Mouse (Mus musculus) MEL (cell line): Measurements from ENCODE around the gene Zdhhc17. TPM values are rescaled to one million over a fixed set of nuclear protein-coding genes. Genes with fewer than 3 reads are reported as not detected.

Experiments
- DNase-seq: peaks from one replicate; pipeline ENCODE4 v3.0.0; 2011; ENCODE audit warnings: low read depth, low spot score
- H3K27ac ChIP-seq: 2 replicates; pipeline ENCODE4 v1.5.1; 2012; ENCODE audit warnings: low read depth, mild to moderate bottlenecking, control low read depth, low read length, moderate library complexity; ENCODE audit not compliant: control insufficient read depth
- H3K27me3 ChIP-seq, 2 experiments: fragments of 150-350 bp in 1 of 2; sonication (generic) in 1 of 2; 2 replicates each; pipeline ENCODE4 v1.6.1; 2012; ENCODE audit warnings: low read length in 2 of 2, mild to moderate bottlenecking in 2 of 2, improper control_type of control experiment in 1 of 2, moderate library complexity in 1 of 2; ENCODE audit not compliant: insufficient read depth in 2 of 2, control insufficient read depth in 1 of 2
- H3K36me3 ChIP-seq, 2 experiments: 2 replicates each; pipeline ENCODE4 v1.6.1; 2012 to 2014; ENCODE audit warnings: low read length in 2 of 2, improper control_type of control experiment in 1 of 2, inconsistent platforms in 1 of 2, mild to moderate bottlenecking in 1 of 2; ENCODE audit not compliant: insufficient read depth in 2 of 2, control insufficient read depth in 1 of 2
- H3K4me1 ChIP-seq, 2 experiments: fragments of 150-350 bp in 1 of 2; sonication (generic) in 1 of 2; 2 replicates each; pipeline ENCODE4 v1.6.1; 2012; ENCODE audit warnings: low read length in 2 of 2, improper control_type of control experiment in 1 of 2, mild to moderate bottlenecking in 1 of 2; ENCODE audit not compliant: insufficient read depth in 2 of 2, control insufficient read depth in 1 of 2
- H3K4me3 ChIP-seq, 2 experiments: fragments of 150-350 bp in 1 of 2; sonication (generic) in 1 of 2; 2 replicates each; pipeline ENCODE4 v1.5.1; 2012; ENCODE audit warnings: low read depth in 2 of 2, low read length in 2 of 2, mild to moderate bottlenecking in 2 of 2, moderate library complexity in 2 of 2, control low read depth in 1 of 2, improper control_type of control experiment in 1 of 2; ENCODE audit not compliant: control insufficient read depth in 1 of 2, insufficient read depth in 1 of 2
- H3K79me2 ChIP-seq: 2 replicates; pipeline ENCODE4 v1.6.1; 2012; ENCODE audit warnings: mild to moderate bottlenecking, low read length, moderate library complexity; ENCODE audit not compliant: control insufficient read depth, poor library complexity, insufficient read depth
- H3K9ac ChIP-seq: 2 replicates; pipeline ENCODE4 v1.6.1; 2012; ENCODE audit warnings: low read depth, mild to moderate bottlenecking, control low read depth, low read length, moderate library complexity; ENCODE audit not compliant: control insufficient read depth, poor library complexity, severe bottlenecking
- H3K9me3 ChIP-seq: fragments of 150-350 bp; sonication (generic); replicated peaks from 2 replicates; pipeline ENCODE4 v1.6.1; 2012; ENCODE audit warnings: mild to moderate bottlenecking, low read length, improper control_type of control experiment, moderate library complexity; ENCODE audit not compliant: insufficient read depth
- BHLHE40 ChIP-seq: IDR thresholded peaks from 2 replicates; pipeline ENCODE4 v1.6.1; 2012; ENCODE audit warnings: low read depth, mild to moderate bottlenecking, inconsistent platforms, low read length, improper control_type of control experiment, borderline replicate concordance
- CHD1 ChIP-seq: IDR thresholded peaks from 2 replicates; pipeline ENCODE4 v1.6.1; 2012; ENCODE audit warnings: low read depth, mild to moderate bottlenecking, inconsistent platforms, low read length, improper control_type of control experiment
- CTCF ChIP-seq, 3 experiments: IDR thresholded peaks in 2 of 3; conservative IDR thresholded peaks in 1 of 3; 2 replicates each; pipeline ENCODE4 v1.5.1; 2011 to 2012; ENCODE audit warnings: low read length in 3 of 3, low read depth in 2 of 3, mild to moderate bottlenecking in 2 of 3, improper control_type of control experiment in 1 of 3, inconsistent platforms in 1 of 3, mixed read lengths in 1 of 3, moderate library complexity in 1 of 3; ENCODE audit not compliant: control insufficient read depth in 1 of 3, insufficient read depth in 1 of 3, poor library complexity in 1 of 3, severe bottlenecking in 1 of 3
- ELF1 ChIP-seq: IDR thresholded peaks from 2 replicates; pipeline ENCODE4 v1.6.1; 2014; ENCODE audit warnings: low read depth, mild to moderate bottlenecking, inconsistent platforms, low read length, improper control_type of control experiment, moderate library complexity
- EP300 ChIP-seq, 2 experiments: IDR thresholded peaks; 2 replicates each; pipeline ENCODE4 v1.6.1; 2011; ENCODE audit warnings: improper control_type of control experiment in 2 of 2, low read length in 2 of 2, low read depth in 1 of 2, mild to moderate bottlenecking in 1 of 2
- ETS1 ChIP-seq: IDR thresholded peaks from 2 replicates; pipeline ENCODE4 v1.6.1; 2012; ENCODE audit warnings: low read depth, mild to moderate bottlenecking, inconsistent platforms, low read length, improper control_type of control experiment, moderate library complexity
- GABPA ChIP-seq: IDR thresholded peaks from 2 replicates; pipeline ENCODE4 v1.6.1; 2012; ENCODE audit warnings: low read depth, mild to moderate bottlenecking, inconsistent platforms, low read length, improper control_type of control experiment, moderate library complexity
- GATA1 ChIP-seq: IDR thresholded peaks from 2 replicates; pipeline ENCODE4 v1.6.1; 2011; ENCODE audit warnings: low read depth, low read length, improper control_type of control experiment
- HCFC1 ChIP-seq: IDR thresholded peaks from 2 replicates; pipeline ENCODE4 v1.6.1; 2012; ENCODE audit warnings: low read depth, mild to moderate bottlenecking, inconsistent platforms, low read length, improper control_type of control experiment, moderate library complexity
- KAT2A ChIP-seq: conservative IDR thresholded peaks from 2 replicates; pipeline ENCODE4 v1.6.1; 2012; ENCODE audit warnings: low read depth, low read length, improper control_type of control experiment, inconsistent platforms
- MEF2A ChIP-seq: IDR thresholded peaks from 2 replicates; pipeline ENCODE4 v1.6.1; 2014; ENCODE audit warnings: low read depth, mild to moderate bottlenecking, inconsistent platforms, low read length, improper control_type of control experiment; ENCODE audit not compliant: poor library complexity, insufficient replicate concordance, severe bottlenecking; ENCODE audit errors: extremely low read depth
- MXI1 ChIP-seq: IDR thresholded peaks from 2 replicates; pipeline ENCODE4 v1.6.1; 2011; ENCODE audit warnings: mild to moderate bottlenecking, low read depth, low read length, improper control_type of control experiment
- MYC ChIP-seq: IDR thresholded peaks from 2 replicates; pipeline ENCODE4 v1.6.1; 2011; ENCODE audit warnings: low read depth, mild to moderate bottlenecking, low read length, improper control_type of control experiment, moderate library complexity
- NELFE ChIP-seq: IDR thresholded peaks from 2 replicates; pipeline ENCODE4 v1.6.1; 2011; ENCODE audit warnings: low read depth, low read length, improper control_type of control experiment
- NRF1 ChIP-seq: IDR thresholded peaks from 2 replicates; pipeline ENCODE4 v1.6.1; 2014; ENCODE audit warnings: low read depth, mild to moderate bottlenecking, inconsistent platforms, low read length, improper control_type of control experiment, moderate library complexity; ENCODE audit not compliant: poor library complexity, insufficient read depth, severe bottlenecking
- POLR2AphosphoS5 ChIP-seq: IDR thresholded peaks from 2 replicates; pipeline ENCODE4 v1.6.1; 2012; ENCODE audit warnings: low read depth, borderline replicate concordance, mild to moderate bottlenecking, inconsistent platforms, low read length, moderate library complexity, mixed read lengths
- SIN3A ChIP-seq: IDR thresholded peaks from 2 replicates; pipeline ENCODE4 v1.6.1; 2012; ENCODE audit warnings: low read length, improper control_type of control experiment, inconsistent platforms
- SMC3 ChIP-seq: IDR thresholded peaks from 2 replicates; pipeline ENCODE4 v1.6.1; 2011; ENCODE audit warnings: low read depth, low read length, improper control_type of control experiment
- TAL1 ChIP-seq: IDR thresholded peaks from 2 replicates; pipeline ENCODE4 v1.6.1; 2012; ENCODE audit warnings: mild to moderate bottlenecking, inconsistent platforms, low read length, moderate library complexity, mixed read lengths
- USF2 ChIP-seq, 2 experiments: IDR thresholded peaks; 2 replicates each; pipeline ENCODE4 v1.6.1; 2011 to 2012; ENCODE audit warnings: improper control_type of control experiment in 2 of 2, low read length in 2 of 2, borderline replicate concordance in 1 of 2, inconsistent platforms in 1 of 2, low read depth in 1 of 2, mild to moderate bottlenecking in 1 of 2; ENCODE audit not compliant: insufficient read depth in 1 of 2
- ZNF384 ChIP-seq: IDR thresholded peaks from 2 replicates; pipeline ENCODE4 v1.6.1; 2012; ENCODE audit warnings: low read depth, mild to moderate bottlenecking, inconsistent platforms, low read length, improper control_type of control experiment
- polyA plus RNA-seq, 2 experiments: library from polyadenylated mRNA; stranded (reverse) in 1 of 2; unstranded in 1 of 2; fragments of >175 nt in 1 of 2; fragments of >200 nt in 1 of 2; gene quantifications; 2 replicates each; pipeline versions ENCODE4 v1.2.1 to v1.2.4; 2012; ENCODE audit warnings: low replicate concordance in 2 of 2, low read depth in 1 of 2; ENCODE audit not compliant: insufficient read length in 2 of 2, insufficient read depth in 1 of 2, missing spikeins in 1 of 2
- total RNA-seq: library from RNA; depleted of rRNA; stranded (reverse); fragments of 300-350 nt; gene quantifications from 2 replicates; pipeline ENCODE4 v1.2.3, GENCODE M21; 2012

Zdhhc17 gene
- total and polyA plus RNA-seq, 3 experiments, result 14.9 to 16.6 TPM; not detected in 1

DNA sequence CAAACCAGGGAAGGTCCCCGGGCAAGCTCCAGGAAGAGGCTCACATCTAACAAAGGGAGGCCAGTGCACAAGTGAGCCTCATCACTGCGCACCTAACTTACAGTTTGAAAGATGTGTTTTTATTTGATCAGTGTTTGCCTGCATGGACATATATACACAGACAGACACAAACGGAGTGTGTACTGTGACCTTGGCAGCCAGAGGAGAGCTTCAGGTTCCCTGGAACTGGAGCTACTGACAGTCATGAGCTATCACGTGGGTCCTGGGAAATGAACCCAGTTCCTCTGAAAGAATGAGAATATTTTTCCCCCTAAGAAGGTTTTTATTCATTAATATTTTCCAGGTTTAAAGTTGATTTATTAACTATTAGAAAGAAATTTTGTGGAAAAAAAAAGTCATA lies 27.2 kb downstream of the Zdhhc17 start:
- H3K79me2 ChIP-seq, result peaks cover 3% of the 10 kb centered on the region
- TF ChIP-seq ZNF384, result no peak
- TF ChIP-seq BHLHE40, result no peak
- TF ChIP-seq CTCF (IDR thresholded peaks at IDR 0.05 in 2 of 3, conservative IDR thresholded peaks at IDR 0.05 in 1 of 3; ENCODE audit: control insufficient read depth in 1 of 3, insufficient read depth in 1 of 3, low read depth in 2 of 3, low read length in 3 of 3, poor library complexity in 1 of 3, severe bottlenecking in 1 of 3), result no peak
- no peak for TF ChIP-seq MXI1
- no peak for TF ChIP-seq NRF1
- TF ChIP-seq SMC3, result no peak
- no peak for TF ChIP-seq KAT2A
- TF ChIP-seq MEF2A, result no peak
- TF ChIP-seq TAL1, result no peak
- TF ChIP-seq POLR2AphosphoS5, result no peak
- TF ChIP-seq CHD1, result no peak
- TF ChIP-seq MYC, result no peak
- TF ChIP-seq ETS1, result no peak
- no peak for TF ChIP-seq HCFC1
- TF ChIP-seq USF2 (IDR thresholded peaks at IDR 0.05; ENCODE audit: borderline replicate concordance in 1 of 2, insufficient read depth in 1 of 2, low read depth in 1 of 2, low read length in 2 of 2), result no peak
- no peaks in the 10 kb centered on the region for H3K9me3 ChIP-seq
- no peaks in the 10 kb centered on the region for H3K4me1 ChIP-seq
- H3K36me3 ChIP-seq, result peaks cover 0 to 28% of the 10 kb centered on the region in 2 experiments; a peak in 2 of 4 replicates
- H3K9ac ChIP-seq, result no peak overlapping the region
- no peak overlapping the region for H3K4me3 ChIP-seq
- no peaks in the 10 kb centered on the region for H3K27me3 ChIP-seq
- no peak for DNase-seq
- H3K27ac ChIP-seq, result no peak overlapping the region

DNA sequence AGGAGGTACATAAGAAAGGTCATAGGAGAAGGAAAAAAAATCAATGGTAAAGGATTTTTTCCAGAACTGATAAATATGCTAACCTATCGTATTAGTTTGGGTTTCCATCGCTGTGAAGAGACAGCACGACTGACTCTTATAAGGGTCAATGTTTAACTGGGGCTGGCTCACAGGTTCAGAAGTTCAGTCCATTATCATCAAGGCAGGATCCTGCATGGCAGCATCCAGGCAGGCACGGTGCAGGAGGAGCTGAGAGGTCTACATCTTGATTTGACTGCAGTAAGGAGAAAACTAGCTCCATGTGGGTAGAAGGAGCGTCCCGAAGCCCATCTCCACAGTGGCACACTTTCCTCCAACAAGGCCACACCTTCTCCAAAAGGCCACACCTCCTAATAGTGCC lies 29.5 kb downstream of the Zdhhc17 start:
- no peaks in the 10 kb centered on the region for H3K9me3 ChIP-seq
- H3K36me3 ChIP-seq, result peaks cover 0 to 35% of the 10 kb centered on the region in 2 experiments; a peak in 2 of 4 replicates

More for the DNA sequence above, 29.5 kb downstream of the Zdhhc17 start:
- no peaks in the 10 kb centered on the region for H3K4me1 ChIP-seq
- no peak for TF ChIP-seq EP300 (IDR thresholded peaks at IDR 0.05; ENCODE audit: low read depth in 1 of 2, low read length in 2 of 2)
- TF ChIP-seq MYC, result no peak
- no peak for TF ChIP-seq SIN3A
- no peak for TF ChIP-seq TAL1
- no peak for TF ChIP-seq MEF2A
- TF ChIP-seq CHD1, result no peak
- no peak for TF ChIP-seq NELFE
- no peak for TF ChIP-seq SMC3
- TF ChIP-seq GATA1, result no peak
- no peak for TF ChIP-seq MXI1
- TF ChIP-seq BHLHE40, result no peak
- TF ChIP-seq USF2 (IDR thresholded peaks at IDR 0.05; ENCODE audit: borderline replicate concordance in 1 of 2, insufficient read depth in 1 of 2, low read depth in 1 of 2, low read length in 2 of 2), result no peak
- no peak for TF ChIP-seq ELF1
- no peak for TF ChIP-seq GABPA
- H3K27me3 ChIP-seq, result no peaks in the 10 kb centered on the region
- DNase-seq, result no peak
- H3K4me3 ChIP-seq, result no peak overlapping the region
- H3K27ac ChIP-seq, result no peak overlapping the region
- H3K9ac ChIP-seq, result no peak overlapping the region
- peaks cover 3% of the 10 kb centered on the region; the same call in 1 of the 2 replicates for H3K79me2 ChIP-seq
